Mouse (Mus musculus) large intestine, adult 2 months (tissue): ENCODE data around the gene Rtkn. TPM values are rescaled to one million over a fixed set of nuclear protein-coding genes. Genes with fewer than 3 reads are reported as not detected.
A peak's percentile ranks its signal among the peaks of the same experiment; 100 is the strongest.

Experiments
- DNase-seq: peaks from one replicate; pipeline ENCODE4 v3.0.0-alpha.2; 2012; ENCODE audit warnings: low read depth, low spot score
- WGBS: fragments of 180-500 bp; shearing (Covaris S2); methylation state at CpG from one replicate; pipeline ENCODE4 v1.1.7; 2018; 5-methylcytosine and 5-hydroxymethylcytosine counted together
- polyA plus RNA-seq: library from polyadenylated mRNA; depleted of rRNA; stranded (reverse); fragments of >200 nt; gene quantifications from 2 replicates; pipeline ENCODE4 v1.2.3, GENCODE M21; 2012; rRNA removed

The Rtkn gene
- polyA plus RNA-seq, 1 experiment: 79.9 TPM

DNA sequence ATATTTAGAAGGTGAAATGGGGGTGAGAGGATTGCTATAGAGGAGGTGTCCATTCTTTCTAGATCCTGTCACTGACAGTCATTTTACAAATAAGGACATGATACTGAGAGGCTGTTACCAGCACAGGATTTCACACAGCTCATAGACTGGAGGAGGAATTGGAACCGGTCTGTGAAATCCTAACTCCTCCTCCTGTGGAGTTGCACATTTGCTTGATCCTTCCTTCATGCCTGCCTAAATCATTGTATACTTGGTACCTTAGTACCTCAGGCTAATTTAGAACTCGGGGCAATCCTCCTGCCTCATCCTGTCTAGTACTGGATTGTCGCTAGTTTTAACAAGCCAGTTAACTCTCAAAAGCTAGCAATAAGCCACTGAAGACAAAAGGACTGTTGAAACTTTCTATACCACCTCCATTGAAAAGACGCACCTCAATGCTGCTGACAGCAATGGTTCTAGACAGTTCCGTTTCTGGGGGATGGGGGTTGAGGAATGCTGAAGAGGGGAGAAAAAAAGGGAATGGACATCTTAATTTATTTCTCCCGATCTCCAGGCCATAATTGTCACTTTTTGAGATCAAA is 29.9 kb downstream of the Rtkn start:
- under 1% methylated on average over 6 of the region's 6 CpGs for WGBS
- DNase-seq: no peak

DNA sequence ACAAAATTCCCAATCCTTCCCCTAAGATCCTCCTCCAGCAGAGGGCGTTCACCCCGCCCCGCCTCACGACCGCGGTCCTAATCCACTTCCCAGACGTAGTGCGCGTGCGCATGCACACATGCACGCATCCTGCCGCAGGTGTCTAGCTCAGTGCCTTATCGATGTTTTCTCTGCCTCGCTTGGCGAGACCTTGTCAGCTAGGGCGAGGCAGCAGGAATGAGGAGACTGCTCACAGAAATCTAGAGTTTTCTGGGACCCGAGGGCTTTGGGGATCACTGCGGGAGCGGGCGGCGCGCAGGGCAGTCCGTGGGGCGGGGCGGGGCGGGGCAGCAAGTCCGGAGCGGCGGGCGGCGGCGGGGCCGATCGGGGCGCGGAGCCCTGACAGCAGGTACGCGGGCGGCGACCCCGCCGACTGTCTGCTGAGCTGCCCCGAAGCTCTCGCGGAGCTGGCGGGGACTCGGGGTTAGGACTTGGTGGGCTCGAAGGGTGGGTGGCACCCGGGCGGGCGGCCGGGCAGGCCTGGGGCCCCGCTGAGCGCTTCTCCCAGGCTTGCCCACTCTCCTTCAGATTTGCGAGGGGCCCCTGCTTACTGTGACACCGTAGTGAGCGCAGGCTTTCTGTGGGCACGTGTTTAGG is 30.5 kb downstream of the Rtkn start, which contains the start of gene Dctn1:
Gene Dctn1, plus strand, starts transcription at position 314 of the 636 bp plus-strand sequence.
- peak; percentile 82 for DNase-seq
- under 1% methylated on average over 58 of the region's 58 CpGs for WGBS

DNA sequence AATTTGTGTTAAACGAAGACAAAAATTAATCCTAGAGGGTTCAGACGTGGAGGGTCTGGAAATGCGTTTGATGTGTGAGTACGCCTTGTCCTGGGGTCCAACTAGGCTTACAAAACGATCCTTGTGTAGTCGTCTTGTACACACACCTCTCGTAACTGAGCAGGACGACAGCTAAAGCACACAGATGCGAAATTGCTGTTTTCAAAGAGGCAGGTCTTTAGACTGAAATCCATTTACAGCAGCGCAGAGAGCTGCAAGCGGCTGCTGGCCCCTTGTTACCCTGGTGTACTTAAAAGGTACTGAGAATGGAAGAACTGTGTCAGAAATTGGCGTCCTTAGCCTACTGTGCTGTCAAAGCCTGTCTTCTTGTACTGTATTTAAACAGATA is 31.0 kb downstream of the Rtkn start:
- no peak for DNase-seq
- under 1% methylated on average over 12 of the region's 12 CpGs for WGBS

DNA sequence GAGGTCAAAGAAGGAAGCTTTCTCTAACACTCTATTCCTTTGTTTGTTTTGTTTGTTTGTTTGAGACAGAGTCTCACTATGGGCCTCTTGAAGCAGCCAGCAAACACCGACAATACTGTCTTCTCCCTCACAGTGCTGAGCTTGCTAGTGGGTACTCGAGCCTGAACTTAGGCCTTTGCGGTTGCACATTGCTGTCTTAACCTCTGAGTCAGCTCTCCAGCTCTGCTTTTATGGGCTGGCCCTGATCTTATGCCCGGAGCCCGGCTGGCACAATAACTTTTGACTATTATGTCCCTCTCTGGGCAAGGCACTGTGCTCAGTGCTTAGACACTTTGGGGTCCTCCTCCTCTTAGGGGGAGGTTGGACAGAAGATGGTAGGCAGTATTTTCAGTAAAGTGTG is 34.6 kb downstream of the Rtkn start:
- 31% methylated on average over 5 of the region's 5 CpGs for WGBS

DNA sequence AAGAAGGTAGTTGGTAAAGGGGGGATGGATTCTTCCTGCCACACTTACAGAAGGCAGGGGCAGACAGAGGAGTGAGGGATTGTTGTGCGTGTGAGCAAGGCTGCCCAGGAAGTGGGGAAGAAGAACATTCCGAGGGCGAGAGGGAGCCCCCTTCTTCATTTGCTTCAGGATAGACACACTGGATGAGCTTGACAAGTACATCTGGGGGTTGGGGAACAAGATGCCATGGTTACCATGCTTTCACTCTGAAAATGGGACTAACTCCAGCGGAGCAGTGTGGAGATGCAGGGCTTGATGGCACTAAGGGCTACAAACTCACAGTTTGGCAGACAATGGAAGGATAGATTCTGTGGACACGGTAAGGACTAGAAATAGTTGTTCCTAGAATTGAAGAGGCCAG is 35.8 kb downstream of the Rtkn start:
- no peak for DNase-seq
- WGBS: 89% methylated on average over 5 of the region's 5 CpGs

More for the DNA sequence above, 34.6 kb downstream of the Rtkn start:
- DNase-seq: no peak

DNA sequence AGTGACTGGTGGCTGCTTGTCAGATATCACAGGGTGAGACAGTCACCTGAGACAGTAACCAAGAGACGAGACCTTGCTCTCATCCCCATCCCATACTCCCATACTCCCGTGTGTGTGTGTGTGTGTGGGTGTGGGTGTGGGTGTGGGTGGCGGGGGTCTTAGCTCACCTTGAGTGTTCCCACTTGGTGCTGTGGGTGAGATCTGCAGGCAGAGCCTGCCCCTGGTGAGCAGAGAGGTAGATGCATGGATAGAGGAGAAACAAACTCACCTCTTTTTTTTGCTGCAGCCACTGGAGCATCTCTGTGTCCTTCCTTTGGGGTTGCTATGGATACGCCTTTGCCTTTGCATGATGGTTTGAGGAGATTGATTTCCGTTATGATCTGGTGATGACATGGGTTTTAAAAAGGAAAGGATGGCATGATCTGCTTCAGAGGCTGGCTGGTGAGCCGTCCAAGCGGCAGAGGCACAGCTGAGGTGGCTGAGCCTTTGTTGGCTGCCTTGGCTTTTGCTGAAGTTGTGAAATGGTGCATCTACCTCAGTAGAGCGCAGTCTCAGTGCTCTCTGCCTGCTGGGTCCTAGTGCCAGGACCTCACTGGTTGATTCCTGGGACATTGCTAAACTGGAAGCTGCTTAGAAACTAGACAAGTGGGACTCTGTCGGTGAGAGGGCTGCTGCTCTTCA is 37.1 kb downstream of the Rtkn start:
- no peak for DNase-seq
- 72% methylated on average over 9 of the region's 9 CpGs for WGBS

DNA sequence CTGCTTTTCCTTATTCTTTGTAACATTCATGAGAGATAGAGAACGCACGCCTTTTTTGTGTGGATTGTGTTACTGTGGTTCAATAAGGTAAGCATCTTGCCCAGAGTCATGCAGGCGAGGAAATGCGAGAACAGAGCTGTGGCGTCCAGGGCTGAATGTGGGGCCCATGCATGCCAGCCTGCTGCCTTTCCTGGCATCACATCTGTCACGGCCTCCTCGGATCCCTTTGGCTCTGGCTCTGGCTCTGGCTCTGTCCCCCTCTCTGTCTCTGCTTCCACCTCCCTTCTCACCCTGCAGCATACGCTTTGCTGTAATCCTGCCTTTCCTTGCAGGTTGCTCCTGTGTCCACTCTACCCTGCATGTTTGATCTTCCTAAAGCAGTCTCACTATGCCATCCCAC is 40.7 kb downstream of the Rtkn start:
- 91% methylated on average over 8 of the region's 8 CpGs for WGBS
- no peak for DNase-seq

DNA sequence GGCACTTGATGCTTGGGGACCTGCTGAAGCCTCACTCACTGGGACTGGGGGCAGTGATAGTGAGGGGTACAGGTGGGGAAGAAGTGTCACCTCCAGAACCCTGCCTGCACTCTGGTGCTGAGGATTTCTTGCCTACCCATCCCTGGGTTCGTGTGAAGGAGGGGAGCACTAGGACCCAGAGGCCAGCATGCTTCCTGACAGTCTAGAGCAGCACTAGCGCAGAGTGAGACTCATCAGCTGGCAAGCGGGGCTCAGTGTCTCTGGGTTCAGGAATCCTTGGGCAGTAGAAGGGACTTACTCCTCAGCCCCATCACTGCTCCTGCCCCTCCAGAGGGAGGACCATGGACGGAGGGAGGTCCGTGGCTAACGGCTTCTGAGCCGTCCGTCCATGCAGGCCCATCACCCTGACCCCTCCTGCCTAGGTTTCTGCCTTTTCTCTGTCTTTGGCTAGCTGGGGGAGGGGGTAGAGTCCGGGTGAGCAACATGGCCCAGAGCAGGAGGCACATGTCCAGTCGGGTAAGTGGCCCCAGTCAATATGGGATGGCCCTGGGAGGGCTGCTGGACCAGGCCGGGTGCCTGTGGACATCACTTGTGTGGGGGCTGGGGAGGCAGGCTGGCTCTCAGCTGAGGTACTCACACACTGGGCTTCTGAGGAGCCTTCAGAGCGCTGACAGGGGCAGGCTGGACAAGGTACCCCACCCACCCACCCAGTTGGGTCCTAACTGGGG is 44.3 kb downstream of the Rtkn start:
- 54% methylated on average over 12 of the region's 12 CpGs for WGBS

DNA sequence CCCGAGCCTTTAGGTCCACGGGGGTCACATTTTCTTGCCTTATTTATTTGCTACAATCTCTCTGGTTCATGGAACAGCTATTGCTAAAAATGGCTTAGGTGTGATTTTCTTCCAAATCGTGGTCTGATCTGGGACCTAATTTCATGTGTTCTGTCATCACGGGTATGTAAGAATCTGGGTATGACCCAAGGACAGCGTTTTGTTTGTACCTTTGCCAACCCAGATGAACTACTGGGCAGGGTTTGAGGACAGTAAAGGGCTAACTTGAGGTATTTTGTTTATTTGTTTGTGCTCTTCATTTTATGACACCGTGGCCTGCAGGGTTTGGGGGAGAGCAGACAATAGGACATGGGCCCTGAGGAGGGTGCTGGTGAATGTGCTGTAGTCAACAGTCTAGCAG is 45.3 kb downstream of the Rtkn start:
- WGBS: 65% methylated on average over 6 of the region's 6 CpGs
- DNase-seq: no peak

More for the DNA sequence above, 44.3 kb downstream of the Rtkn start:
- DNase-seq: no peak

DNA sequence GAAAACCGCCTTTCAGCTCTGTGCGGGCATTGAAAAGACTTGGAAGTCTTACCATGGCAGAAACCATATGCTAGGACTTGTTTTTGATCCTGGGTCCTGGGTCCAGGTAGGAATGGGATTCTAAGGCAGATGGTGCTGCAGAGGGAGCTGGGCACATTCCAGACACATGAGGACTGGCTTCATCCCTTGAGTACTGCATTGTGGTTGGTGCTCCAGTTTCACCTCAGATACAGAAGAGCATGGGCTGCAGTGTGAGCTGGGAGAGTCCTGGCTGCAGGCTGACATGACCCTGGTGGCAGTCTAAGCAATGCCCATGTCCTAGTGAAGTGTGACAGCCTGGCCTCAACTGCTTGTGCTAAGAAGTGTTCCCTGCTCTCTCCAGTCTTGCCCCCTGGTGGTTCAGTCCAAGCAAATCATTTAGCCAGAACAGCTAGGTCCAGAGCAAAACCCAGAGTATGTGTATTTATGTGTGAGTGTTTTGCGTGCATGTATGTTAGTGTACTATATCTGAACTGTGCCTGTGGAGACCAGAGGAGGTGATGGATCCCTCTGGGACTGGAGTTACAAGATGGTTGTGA is 49.7 kb downstream of the Rtkn start:
- 94% methylated on average over 3 of the region's 3 CpGs for WGBS
- DNase-seq: no peak

DNA sequence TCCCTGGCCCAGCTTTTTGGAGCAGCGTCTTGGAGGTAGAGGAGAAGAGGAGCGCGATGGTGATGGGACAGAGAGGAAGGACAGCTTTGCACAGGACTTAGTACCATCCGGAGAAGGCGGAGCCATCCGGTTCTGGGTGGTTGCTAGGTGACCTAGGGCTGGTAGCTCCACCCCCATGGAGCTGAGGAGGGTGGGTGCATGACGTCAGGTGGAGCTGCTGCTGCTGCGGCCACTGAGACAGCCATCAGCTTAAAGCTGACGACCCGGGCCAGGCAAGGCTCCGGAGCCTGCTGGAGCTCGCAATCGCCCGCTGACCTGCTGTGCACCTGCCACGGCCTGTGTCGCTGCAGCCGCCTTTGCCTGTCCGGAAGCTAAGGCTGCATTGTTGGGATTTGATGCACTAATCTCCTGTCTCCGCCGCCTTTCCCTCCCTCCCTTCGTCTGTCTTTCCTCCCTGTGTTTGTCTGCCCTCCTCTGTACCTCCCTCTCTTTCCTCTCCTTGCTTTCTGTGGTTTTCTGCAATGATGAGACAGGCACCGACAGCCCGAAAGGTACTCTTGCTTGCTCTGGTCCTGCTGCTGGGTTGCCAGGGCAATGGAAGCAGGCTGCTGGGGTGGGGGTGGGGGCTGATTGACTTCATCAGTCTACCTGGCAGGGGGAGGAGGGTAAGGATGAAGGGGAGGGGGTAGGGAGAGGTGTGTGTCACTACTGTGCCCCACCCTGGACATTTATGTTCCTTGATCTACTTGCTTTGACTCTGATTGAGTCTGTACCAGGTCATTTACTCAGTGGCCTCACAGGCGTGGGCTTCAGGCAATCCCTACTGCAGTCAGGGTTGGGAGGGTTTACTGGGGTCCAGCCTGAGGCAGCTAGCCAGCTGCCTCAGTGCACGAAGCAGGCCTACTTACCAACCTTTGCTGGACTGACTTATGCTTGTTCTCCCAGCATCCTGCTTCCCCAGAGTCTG is 50.9 kb downstream of the Rtkn start:
- no peak for DNase-seq
- WGBS: 54% methylated on average over 25 of the region's 25 CpGs

DNA sequence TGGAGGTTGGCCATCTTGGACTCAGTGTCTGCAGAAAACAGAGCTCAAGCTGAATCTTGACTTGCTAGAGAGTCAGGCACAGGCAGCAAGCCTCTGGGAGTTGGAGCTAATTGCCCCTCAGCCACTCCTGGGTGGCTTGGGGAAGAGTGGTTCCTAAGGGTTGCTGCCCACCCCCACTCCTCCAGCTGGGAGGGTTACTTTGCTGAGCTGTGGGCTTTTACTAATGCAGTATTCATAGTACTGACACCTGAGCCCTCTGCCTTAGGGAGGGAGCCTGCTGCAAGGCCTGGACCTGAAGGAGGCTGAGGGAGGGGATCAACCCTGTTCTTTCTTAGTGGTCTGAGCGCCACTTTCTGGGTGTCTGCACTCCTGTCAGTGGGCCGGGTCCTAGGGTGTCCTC is 51.7 kb downstream of the Rtkn start:
- WGBS: 93% methylated on average over 2 of the region's 2 CpGs
- no peak for DNase-seq

DNA sequence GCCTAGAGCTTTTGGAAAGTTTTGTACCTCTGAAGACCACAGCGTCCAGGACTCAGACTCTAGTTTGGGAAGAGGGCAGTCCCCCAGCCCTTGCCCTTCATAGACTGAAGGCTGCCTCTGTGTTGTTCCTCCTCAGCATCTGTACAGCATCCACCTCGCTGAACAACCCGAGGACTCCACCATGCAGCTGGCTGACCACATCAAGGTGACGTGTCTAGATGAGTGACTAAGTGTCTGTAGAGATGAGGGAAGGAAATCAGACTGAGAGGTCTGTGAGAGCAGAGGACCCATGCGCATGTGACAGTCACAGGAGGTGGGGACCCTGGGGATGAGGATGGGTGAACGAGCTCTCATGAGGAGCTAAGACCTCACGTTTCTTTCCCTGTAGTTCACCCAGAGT is 58.3 kb downstream of the Rtkn start:
- WGBS: 94% methylated on average over 7 of the region's 7 CpGs
- DNase-seq: no peak

DNA sequence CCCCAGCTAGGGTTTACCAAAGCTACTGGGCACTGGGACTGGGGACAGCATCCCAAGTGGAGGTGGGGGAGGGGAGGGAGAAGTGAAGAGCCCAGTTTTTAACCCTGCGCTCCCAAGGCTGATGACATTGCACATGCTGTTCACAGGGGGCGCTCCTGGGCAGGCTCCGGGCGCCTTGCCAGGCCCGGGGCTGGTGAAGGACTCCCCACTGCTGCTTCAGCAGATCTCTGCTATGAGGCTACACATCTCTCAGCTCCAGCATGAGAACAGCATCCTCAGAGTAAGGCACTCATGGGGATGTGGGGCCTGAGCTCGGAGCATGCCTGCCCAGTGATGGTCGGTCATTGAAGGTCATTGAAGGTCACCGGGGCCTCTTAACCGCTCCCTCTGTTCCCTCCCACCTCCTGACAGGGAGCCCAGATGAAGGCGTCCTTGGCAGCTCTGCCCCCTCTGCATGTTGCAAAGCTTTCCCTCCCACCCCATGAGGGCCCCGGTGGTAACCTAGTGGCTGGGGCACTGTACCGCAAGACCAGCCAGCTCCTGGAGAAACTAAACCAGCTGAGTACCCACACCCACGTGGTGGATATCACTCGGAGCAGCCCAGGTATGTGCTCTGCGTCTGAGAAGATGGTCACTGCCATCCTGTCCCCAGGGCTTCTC is 62.2 kb downstream of the Rtkn start:
- 73% methylated on average over 15 of the region's 15 CpGs for WGBS
- DNase-seq: no peak

Other genes with a start within 250 kb of the Rtkn start
- 0.43 and 0.51 TPM in 2 replicates for gene Sema4f, start 195.7 kb upstream of the Rtkn start, polyA plus RNA-seq
- 0.34 and 0.46 TPM in 2 replicates for gene M1ap, start 188.6 kb upstream of the Rtkn start, polyA plus RNA-seq
- gene Dok1, start 102.0 kb upstream of the Rtkn start, polyA plus RNA-seq: 9.8 and 10.5 TPM in 2 replicates
- 3.1 and 3.9 TPM in 2 replicates for gene Loxl3, start 101.3 kb upstream of the Rtkn start, polyA plus RNA-seq
- 363 and 445 TPM in 2 replicates for gene Aup1, start 80.9 kb upstream of the Rtkn start, polyA plus RNA-seq
- gene Htra2, start 80.2 kb upstream of the Rtkn start, polyA plus RNA-seq: 39.7 and 39.9 TPM in 2 replicates
- gene Dqx1, start 77.6 kb upstream of the Rtkn start, polyA plus RNA-seq: 35.3 and 57.3 TPM in 2 replicates
- 1.9 and 2.4 TPM in 2 replicates for gene Tlx2, start 65.2 kb upstream of the Rtkn start, polyA plus RNA-seq
- gene Pcgf1, start 57.6 kb upstream of the Rtkn start, polyA plus RNA-seq: 16.8 and 19.3 TPM in 2 replicates
- gene Lbx2, start 49.1 kb upstream of the Rtkn start, polyA plus RNA-seq: 0.71 and 1.2 TPM in 2 replicates
- gene Ccdc142, start 33.9 kb upstream of the Rtkn start, polyA plus RNA-seq: 1.6 and 6.5 TPM in 2 replicates
- 3.7 and 5.3 TPM in 2 replicates for gene Gm42688, start 33.8 kb upstream of the Rtkn start, polyA plus RNA-seq
- gene Mrpl53, start 26.4 kb upstream of the Rtkn start, polyA plus RNA-seq: 60.3 and 72.0 TPM in 2 replicates
- 63.5 and 67.4 TPM in 2 replicates for gene Mogs, start 20.0 kb upstream of the Rtkn start, polyA plus RNA-seq
- 144 and 172 TPM in 2 replicates for gene Wbp1, start 13.9 kb upstream of the Rtkn start, polyA plus RNA-seq
- gene Ino80b, start 10.0 kb upstream of the Rtkn start, polyA plus RNA-seq: 14.6 and 15.6 TPM in 2 replicates
- gene Wdr54, start 20.9 kb downstream of the Rtkn start, polyA plus RNA-seq: 1.4 and 1.8 TPM in 2 replicates
- 0.10 and 0.25 TPM in 2 replicates for gene 1700003E16Rik, start 20.9 kb downstream of the Rtkn start, polyA plus RNA-seq
- 82.1 and 103 TPM in 2 replicates for gene Dctn1, start 30.5 kb downstream of the Rtkn start, polyA plus RNA-seq
- gene Slc4a5, start 84.4 kb downstream of the Rtkn start, polyA plus RNA-seq: 0.88 and 4.0 TPM in 2 replicates
- gene Mthfd2, start 190.4 kb downstream of the Rtkn start, polyA plus RNA-seq: 7.6 and 9.6 TPM in 2 replicates
- gene Mob1a, start 190.6 kb downstream of the Rtkn start, polyA plus RNA-seq: 24.2 and 28.6 TPM in 2 replicates
- gene Bola3, start 213.7 kb downstream of the Rtkn start, polyA plus RNA-seq: 13.7 and 17.4 TPM in 2 replicates